Mouse (Mus musculus) left cerebral cortex, adult 2 months (tissue): ENCODE results near the gene Clic5. TPM values are rescaled to one million over a fixed set of nuclear protein-coding genes. Genes with fewer than 3 reads are reported as not detected.

Experiments
- DNase-seq, 2 experiments: peaks; one replicate each; pipeline ENCODE4 v3.0.0; 2021 to 2022; ENCODE audit warnings: low spot score in 2 of 2, mixed read lengths in 1 of 2; ENCODE audit errors: extremely low spot score in 1 of 2
- H3K27ac ChIP-seq: fragments of 200-600 bp; 2 replicates; pipeline ENCODE4 v1.8.1; 2022
- H3K4me3 ChIP-seq: fragments of 200-600 bp; 2 replicates; pipeline ENCODE4 v1.8.1; 2022
- CTCF ChIP-seq: fragments of 200-600 bp; IDR thresholded peaks from 2 replicates; pipeline ENCODE4 v1.8.1; 2022; ENCODE audit warnings: antibody characterized with exemption, mild to moderate bottlenecking, moderate library complexity
- intact Hi-C: fragments of 180-260 bp; cut with DNase I; formaldehyde crosslinking; loops from one replicate; pipeline ENCODE4 v1.15.1; 2025
- total RNA-seq, 2 experiments: library from RNA; stranded (reverse); gene quantifications; 2 replicates each; pipeline ENCODE4 v1.2.3; 2021

Gene Clic5
- total RNA-seq, 2 experiments from 2014 or later: 4.5 to 4.7 TPM

DNA sequence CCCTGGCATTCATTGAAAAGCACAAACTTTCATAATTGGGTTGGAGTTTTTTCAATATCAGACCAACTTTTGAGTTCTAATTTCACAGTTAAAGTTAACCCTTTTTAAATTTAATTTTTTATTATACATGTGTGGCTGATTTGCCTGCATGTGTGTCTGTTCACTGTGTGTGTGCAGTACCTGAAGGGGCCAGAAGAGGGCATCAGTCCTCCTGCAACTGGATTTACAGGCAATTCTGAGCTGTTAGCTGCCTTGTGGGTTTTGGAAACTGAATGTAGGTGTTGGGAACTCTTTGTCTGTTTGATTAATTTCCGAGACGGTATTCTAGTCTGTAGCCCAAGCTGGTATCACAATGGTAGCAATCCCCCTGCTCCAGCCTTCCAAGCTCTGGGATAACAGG is 52.4 kb downstream of the Clic5 start:
- intact Hi-C loops: no loop called here
- peak; percentile 38 for TF ChIP-seq CTCF
- Histone ChIP-seq H3K4me3 (no peak overlapping the region), H3K27ac (no peak overlapping the region)
- DNase-seq: no peak

DNA sequence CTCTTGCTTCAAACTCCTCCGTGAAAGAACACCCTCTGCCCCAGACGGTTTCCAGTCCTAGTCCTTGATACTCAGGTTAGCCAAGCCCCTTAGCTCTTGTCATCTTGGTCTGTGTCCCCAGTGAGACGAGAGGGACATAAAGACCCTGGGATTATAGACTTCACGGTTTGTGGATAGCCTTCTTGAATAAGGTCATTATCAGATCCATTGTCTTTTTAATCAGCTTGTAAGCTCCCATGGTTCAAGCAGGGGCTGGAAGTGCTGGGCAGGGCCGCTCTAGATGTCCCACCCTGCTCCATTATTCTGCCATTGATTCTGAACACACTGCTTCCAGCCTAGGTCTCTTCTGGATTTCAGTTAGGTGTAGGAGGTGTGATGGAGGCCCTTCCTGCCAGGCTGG is 55.7 kb downstream of the Clic5 start:
- intact Hi-C loops: no loop called here
- no peak for TF ChIP-seq CTCF

DNA sequence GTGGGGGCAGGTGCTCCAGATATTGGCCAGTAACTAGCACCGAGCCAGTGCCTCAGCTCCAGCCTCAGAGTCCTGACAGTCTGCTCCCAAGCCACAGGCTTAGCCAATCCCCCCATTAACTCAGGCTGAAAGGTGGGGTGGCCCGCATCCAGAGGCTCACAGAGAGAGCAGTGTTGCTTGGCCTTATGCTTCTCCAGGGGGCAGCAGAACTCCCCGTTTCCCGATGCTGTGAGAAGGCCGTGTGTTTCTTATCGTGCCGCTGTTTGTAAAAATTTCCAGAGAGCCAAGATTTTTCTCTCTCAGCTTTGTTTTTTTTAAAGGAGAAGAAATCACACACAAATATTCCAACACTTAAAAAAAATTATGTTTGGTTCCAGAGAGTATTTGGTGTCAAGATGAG is 56.2 kb downstream of the Clic5 start:
- intact Hi-C loops: no loop called here
- no peak for DNase-seq
- Histone ChIP-seq H3K27ac (no peak overlapping the region), H3K4me3 (no peak overlapping the region)
- TF ChIP-seq CTCF: no peak; the same call in 1 of the 2 replicates

More for the DNA sequence above, 55.7 kb downstream of the Clic5 start:
- Histone ChIP-seq H3K27ac (no peak overlapping the region), H3K4me3 (no peak overlapping the region)
- DNase-seq: no peak

DNA sequence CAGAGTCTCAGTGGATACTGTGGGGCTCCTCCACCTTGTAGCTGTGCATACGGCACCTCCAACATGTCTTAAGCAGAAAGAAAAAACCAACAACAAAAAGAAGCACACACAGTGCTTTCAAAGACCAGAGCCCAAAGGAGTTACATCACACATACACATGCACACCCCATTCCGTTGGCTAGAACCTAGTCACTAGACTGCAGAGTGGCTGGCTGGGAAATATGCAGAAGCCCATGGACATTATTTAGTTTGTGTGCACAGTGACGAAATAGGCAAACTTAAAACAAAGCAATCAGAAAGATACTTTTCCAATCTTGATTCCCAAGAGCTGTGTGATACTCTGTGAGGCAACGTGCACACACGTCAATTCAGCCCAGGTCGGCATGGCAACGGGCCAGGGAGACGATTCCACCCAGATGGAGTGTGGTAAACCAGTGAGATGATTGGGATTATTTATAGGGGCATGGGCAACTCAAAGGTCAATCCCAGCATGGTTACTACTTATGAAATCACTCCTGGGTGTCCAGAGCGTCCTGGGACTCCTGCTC is 57.8 kb downstream of the Clic5 start:
- no peak for TF ChIP-seq CTCF
- DNase-seq: no peak
- intact Hi-C loops: no loop called here
- no peak overlapping the region for H3K27ac ChIP-seq
- no peak overlapping the region for H3K4me3 ChIP-seq

DNA sequence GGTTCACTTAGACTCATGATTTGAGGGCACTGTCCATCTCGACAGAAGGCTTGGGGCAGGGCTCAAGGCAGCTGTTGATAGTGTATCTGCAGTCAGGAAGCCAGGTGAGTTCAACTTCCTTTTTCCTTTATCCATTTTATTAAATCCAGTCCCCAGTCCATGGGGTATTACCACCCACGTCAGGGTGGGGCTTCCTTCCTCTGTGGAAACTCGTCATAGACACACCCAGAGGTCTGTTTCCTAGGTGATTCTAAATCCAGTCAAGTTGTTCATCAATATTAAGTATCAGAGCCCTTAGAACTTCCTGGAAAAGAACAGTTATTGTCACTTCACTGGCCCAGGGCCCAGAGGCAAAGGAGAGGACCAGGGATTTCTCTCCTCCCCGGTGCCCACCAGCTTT is 61.2 kb downstream of the Clic5 start:
- intact Hi-C loops: no loop called here

DNA sequence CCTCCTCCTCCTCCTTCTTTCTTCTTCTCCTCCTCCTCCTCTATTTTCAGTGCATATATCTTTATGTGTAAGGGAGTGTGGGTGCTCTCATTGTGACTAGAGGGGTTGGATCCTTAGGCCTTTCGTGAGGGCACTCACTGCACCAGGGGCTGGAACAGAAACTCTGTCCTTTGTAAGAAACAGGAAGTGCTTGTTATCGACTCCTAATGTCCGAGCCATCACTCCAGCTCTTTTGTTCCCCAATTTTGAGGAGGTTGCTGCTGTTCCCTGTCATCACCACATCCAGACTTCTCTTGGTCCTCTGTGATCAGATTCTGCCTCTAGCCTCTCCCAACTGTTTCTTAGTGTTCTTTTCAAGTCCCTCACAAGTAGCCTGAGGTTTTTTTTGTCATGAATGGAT is 64.3 kb downstream of the Clic5 start:
- intact Hi-C loops: loop anchor here (10.0 kb wide), 1 partner anchor 368 kb away; no protein-coding TSS in a partner anchor
- TF ChIP-seq CTCF: no peak
- Histone ChIP-seq H3K4me3 (no peak overlapping the region), H3K27ac (no peak overlapping the region)
- DNase-seq: no peak

More for the DNA sequence above, 61.2 kb downstream of the Clic5 start:
- DNase-seq: no peak
- Histone ChIP-seq H3K4me3 (no peak overlapping the region), H3K27ac (no peak overlapping the region)
- TF ChIP-seq CTCF: no peak

DNA sequence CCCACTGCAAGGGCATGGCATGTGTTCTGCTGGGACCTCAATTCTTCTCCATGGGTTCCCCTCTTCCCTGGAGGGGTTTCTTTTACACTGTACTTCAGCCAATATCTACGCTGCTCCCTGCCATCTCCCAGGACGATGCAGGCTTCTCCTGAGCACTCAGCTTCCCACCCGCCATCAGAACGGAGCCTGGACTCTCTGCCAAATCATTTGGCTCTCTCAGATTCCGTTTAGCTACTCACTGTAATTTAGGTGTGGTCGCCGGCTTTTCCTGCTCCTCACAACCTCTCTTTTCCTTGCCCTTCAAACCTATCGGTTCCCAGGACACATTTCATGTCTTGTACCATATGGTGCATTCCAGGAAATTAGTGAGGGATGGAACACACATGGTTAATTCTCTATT is 66.3 kb downstream of the Clic5 start:
- intact Hi-C loops: loop anchor here (5.0 to 10.0 kb wide), 2 partner anchors 177 to 370 kb away; partner anchors contain the start of gene Enpp5
- TF ChIP-seq CTCF: no peak
- DNase-seq: no peak
- Histone ChIP-seq H3K27ac (no peak overlapping the region), H3K4me3 (no peak overlapping the region)

DNA sequence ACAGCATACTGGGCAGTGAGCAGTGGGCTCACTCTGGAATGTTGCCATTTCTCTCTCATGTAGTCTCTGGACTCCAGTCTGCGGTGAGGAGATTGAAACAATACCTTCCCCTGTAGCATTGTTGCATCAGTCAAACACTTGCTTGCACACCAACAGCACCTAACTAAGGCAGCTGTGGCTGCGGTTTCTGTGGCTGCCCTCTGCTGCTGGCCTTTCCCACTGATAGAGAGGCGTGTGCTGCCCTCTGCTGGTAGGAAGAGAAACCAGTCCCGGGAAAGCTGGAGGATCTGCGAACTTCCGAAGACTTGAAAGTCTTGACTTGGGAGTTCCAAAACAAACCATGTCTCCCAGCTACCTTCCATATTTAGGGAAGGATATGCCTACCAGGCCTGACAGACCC is 68.2 kb downstream of the Clic5 start:
- Histone ChIP-seq H3K27ac (no peak overlapping the region), H3K4me3 (no peak overlapping the region)
- intact Hi-C loops: loop anchor here (1.0 to 10.0 kb wide), 3 partner anchors 105 to 372 kb away; partner anchors contain the start of gene Enpp5
- DNase-seq: peak; percentile 54 to 68
- peak; percentile 95 for TF ChIP-seq CTCF

DNA sequence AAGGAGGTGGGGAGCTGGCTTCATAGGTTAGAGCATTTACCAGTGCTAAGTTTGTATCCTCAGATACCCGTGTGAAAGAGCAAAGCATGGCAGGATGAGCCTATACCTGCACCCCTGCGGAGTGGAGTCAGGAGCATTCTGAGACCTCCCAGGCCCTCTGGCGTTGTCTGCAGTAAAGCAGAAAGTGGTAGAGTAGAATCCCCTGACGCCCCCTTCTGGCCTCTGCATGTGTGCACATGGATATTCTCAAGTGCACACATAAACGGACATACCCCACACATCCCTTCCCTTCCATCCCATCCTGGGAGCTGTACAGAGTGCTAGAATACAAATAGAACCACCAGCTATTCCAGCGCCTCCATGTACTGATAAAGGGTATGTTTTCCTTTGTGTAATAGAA is 70.9 kb downstream of the Clic5 start:
- H3K27ac ChIP-seq: no peak overlapping the region
- peak; percentile 17 for TF ChIP-seq CTCF
- intact Hi-C loops: loop anchor here (5.0 to 10.0 kb wide), 2 partner anchors 182 to 374 kb away; partner anchors contain the start of gene Enpp5
- no peak for DNase-seq
- H3K4me3 ChIP-seq: no peak overlapping the region

DNA sequence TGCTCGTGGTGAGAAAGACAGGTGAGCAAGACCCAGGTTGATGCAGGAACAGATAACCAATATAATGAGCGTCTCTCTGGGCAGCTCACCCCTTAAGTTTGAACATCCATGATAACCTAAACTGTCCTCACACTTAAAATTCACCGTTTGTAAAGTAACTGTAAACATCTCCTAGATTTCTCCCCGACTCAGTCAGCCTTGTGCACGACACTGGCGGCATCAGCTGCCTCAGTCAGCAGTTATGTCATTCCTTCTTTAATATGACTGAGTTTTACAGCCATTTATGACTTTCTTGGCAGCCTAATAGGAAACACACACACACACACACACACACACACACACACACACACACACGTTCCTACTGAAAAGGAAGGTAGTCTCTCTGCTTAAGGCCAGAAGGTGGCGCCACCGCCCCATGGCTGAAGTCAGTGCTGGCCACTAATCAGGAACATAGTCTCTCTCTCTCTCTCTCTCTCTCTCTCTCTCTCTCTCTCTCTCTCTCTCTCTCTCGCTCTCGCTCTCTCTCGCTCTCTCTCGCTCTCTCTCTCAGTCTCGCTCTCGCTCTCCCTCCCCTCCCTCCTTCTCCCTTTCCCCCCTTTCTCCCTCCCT is 73.3 kb downstream of the Clic5 start:
- Histone ChIP-seq H3K4me3 (no peak overlapping the region), H3K27ac (no peak overlapping the region)
- TF ChIP-seq CTCF: peak; percentile 48
- intact Hi-C loops: loop anchor here (1.0 to 10.0 kb wide), 7 partner anchors 196 to 1143 kb away; no protein-coding TSS in a partner anchor
- peak; percentile 52 to 65 for DNase-seq

DNA sequence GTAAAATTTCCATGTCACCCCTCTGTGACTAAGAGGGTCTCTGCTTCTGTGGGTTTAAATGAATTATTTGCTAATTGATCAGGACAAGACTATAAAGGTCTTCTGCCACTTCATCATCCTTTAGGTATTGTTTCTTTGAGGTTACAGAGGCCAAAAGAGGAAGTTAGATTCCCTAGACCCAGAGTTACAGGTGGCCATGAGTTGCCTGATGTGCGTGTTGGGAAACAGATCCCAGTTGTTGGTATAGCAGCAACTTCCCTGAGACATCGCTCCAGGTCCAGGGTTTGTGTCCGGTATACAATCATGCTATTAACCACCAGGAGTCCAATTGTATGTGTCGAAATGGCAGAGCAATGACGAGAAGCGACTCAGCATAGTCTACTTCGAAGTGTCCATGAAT is 81.7 kb downstream of the Clic5 start:
- TF ChIP-seq CTCF: no peak
- DNase-seq: no peak
- intact Hi-C loops: no loop called here
- H3K4me3 ChIP-seq: no peak overlapping the region
- H3K27ac ChIP-seq: no peak overlapping the region

DNA sequence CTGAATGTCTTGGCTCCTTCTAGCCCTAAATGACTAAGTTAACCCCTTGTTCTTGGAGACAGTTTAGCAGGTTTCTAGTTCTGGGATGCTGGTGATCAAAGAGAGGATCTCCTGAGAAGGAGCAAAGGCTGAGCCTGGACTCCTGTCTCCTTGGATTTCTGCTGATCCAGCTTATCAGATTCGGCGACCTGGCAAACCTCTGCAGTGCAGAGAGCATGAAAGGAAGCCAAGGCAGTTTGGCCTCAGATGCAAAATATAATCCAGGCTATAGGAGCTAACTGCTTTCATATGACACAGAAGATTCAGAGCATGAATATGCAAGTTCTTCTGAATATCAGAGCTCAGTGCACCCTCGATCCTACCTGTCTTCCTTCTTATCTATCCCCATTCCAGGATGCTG is 83.0 kb downstream of the Clic5 start:
- TF ChIP-seq CTCF: no peak
- intact Hi-C loops: no loop called here
- Histone ChIP-seq H3K27ac (no peak overlapping the region), H3K4me3 (no peak overlapping the region)
- no peak for DNase-seq

DNA sequence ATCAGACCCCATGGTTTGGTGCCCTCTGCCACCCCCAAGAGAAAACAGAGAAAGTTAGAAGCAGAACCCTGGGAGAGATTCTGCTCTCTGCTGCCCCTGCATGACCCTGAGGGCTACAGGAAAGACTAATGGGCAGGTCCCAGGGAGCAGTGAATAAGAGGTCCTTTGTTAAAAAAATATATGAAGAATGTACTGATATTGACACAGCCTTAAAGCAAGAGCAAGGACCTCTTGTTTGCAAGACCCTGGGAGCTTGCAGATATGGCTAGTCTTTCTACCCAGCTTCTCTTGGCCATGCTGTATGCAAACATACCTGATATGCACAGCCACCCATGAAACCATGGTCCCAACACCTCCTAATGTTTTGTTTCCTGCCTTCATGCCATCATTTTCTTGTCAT is 86.4 kb downstream of the Clic5 start:
- H3K4me3 ChIP-seq: no peak overlapping the region
- H3K27ac ChIP-seq: no peak overlapping the region
- intact Hi-C loops: no loop called here
- TF ChIP-seq CTCF: no peak
- DNase-seq: no peak
